Mouse (Mus musculus) embryo, embryonic 10 days (tissue): ENCODE measurements around the gene Mbd6.
"Not testable (repeated sequence)": the region's sequence is repeated elsewhere in the genome, so short reads cannot be mapped to it uniquely, and the experiment has no call there.

Experiments
- DNase-seq: peaks from one replicate; pipeline ENCODE4 v3.0.0-alpha.2; 2015; ENCODE audit warnings: low spot score

Gene Mbd6

DNA sequence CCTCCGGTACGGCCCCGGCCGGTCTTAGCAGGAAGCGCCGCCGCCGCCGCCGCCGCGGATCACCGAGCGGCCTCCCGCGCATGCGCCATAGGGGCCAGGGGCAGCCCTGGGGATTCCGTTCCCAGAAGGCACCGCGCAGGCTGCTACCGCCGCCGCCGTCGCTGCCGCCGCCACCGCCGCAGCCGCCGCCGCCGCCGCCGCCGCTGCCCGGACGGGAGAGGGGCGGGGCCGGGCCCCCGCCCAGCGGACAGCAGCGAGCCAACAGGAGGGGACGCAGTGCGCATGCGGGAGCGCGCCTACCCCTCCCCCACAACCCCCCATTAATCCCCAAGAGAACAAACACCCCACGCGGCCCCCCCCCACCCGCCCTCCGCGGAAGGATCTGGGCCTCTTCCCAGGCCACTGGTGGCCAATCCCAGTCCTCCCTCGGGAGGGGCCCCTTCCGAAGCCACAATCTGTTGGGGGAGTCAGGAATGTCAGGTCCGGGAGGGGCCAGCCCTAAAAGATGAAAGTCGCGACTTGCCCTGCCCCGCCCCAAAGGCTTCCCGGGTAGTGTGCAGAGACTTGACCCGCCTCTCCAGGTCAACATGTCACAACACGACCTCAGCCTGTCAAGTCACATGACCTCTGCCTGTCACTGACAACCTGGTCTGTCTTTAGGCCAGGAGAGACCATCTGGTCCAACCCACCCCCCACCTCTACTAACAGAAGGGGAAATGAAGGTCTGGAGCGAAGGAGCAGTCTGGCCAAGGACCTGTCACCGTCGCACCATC is at the start of gene Mbd6:
Gene Mbd6 (minus strand): TSS at position 219 of the 773 bp plus-strand sequence.
- peak; percentile 91 for DNase-seq

DNA sequence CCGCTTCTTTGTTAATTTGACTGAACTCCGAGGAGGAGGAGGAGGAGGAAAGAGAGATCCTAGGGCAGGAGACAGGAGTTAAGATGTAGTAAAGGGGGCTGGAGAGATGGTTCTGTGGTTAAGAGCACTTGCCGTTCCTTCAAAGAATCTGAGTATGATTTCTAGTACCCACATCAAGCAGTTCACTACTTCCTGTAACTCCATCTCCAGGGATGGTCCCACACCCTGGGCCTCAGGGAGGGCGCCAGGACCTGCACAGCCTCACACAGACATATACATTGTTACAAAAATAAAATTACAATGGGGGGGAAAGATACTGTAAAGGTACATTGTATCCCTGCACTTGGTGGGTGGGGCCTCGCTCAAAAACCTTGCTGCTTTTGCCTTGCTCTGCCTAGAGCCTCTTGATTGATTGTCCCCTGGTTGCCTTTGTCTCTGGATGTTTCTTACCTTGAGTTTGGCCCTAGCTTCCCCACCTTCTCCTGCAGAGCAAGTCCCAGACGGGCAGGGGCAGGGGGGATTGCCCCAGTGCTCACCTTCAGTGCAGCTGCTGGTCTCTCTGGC is 48.8 kb upstream of the Mbd6 start:
- DNase-seq = no peak

DNA sequence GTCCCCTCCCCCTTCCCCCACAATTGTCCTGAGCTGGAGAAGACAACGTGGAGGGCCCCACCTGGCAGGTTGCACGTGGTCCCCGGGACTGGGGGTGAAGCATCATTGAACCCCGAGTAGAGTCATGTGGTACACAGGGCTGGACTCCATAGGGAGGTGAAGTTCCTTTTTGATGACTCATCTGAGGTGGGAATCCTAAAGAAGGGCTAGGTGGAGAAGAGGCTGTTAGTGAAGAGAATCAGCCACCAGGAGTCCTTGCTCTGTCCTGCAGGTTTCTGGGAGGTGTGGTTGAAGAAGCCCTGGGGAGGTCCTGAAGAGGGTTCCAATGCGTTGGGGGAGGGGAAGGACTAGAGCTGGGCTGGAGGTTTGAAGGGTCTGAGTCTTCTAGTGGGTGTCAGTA is 48.1 kb upstream of the Mbd6 start:
- no peak for DNase-seq

DNA sequence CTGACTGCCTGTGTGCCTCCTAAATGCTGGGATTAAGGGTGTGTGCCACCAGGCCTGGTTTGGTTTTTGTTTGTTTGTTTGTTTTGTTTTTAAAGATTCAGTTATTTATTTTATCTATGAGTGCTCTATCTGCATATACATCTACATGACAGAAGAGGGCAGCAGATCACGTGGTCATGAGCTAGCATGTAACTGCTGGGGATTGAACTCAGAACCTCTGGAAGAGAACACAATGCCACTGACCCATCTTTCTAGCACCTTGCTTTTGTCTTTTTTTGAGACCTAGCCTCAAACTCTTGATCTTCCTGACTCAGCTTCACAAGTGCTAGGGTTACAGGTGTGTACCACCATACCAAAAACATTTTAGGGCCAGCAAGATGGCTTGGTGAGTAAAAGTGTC is 46.5 kb upstream of the Mbd6 start:
- no peak for DNase-seq

DNA sequence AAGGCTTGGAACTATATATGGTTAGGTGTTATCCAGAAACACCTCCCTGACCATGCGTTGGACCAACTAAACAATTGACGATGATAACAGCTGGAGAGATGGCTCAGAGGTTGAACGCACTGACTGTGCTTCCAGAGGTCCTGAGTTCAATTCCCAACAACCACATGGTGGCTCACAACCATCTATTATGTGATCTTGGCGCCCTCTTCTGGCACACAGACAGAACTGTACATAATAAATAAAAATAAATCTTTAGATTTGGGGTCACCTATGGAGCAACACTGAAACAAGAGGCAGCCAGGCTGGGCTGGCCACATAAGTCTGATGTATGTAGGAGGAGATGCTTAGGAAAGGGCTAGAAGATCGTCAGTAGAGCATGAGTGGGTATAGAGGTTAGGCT is 44.3 kb upstream of the Mbd6 start:
- peak; percentile 55 for DNase-seq

- peak; percentile 60 for DNase-seq
Observed at GRCm38 (mm10) chr10:127332211-127332874, 43.5 kb upstream of the Mbd6 start.

DNA sequence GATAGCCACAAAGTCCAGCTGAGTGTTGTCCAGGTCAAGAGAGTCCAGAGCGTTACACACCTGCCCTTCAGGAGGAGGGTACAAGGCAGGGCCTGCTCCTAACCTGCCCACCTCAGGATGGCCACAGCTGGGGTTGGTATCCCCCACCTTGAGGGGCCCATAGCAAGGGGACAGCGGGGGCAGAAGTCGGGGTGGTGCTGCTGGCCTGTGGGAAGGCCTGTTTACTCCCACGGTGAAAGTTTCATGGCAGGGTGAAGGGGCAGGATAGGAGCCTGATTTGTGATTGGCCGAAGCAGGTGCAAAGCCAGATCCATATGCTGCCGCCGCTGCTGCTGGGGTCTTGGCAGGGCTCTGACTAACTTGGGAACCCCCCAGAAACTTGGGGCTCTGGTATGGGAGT is 41.4 kb upstream of the Mbd6 start:
- no peak for DNase-seq

GRCm38 (mm10) chr10:127327461-127328145 is 38.8 kb upstream of the Mbd6 start:
- no peak for DNase-seq

GRCm38 (mm10) chr10:127326828-127327227 is 38.0 kb upstream of the Mbd6 start:
- DNase-seq = no peak

- DNase-seq = peak; percentile 55
Observed at GRCm38 (mm10) chr10:127326017-127326801, 37.4 kb upstream of the Mbd6 start.

DNA sequence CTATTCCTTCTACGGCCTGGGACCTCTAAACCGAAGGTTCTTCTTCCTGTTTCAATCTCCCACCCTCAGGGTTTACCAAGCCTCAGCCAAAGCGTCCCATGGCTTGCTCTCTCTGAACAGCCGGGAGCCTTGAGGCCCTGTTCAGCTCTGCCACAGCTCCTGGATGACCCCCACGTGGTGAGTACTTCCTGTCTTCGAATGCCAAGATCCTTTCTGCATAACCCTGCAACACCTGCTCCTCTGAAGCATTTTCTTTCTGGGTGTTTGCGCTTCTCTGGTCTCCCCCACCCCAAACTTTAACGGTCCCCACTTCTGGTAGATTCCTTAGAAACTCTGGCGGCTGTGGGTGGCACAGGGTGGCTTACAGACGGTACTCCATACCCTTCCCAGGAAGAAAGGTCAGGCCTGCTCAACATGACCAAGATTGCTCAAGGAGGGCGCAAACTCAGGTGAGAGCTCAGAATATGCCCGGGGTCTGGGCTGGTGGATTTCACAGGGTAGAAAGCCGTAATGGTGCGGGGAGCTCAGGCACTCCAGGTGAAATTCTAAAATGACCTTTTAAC is 36.7 kb upstream of the Mbd6 start:
- no peak for DNase-seq

- DNase-seq = peak; percentile 76
Observed at GRCm38 (mm10) chr10:127324495-127324894, 35.7 kb upstream of the Mbd6 start.

DNA sequence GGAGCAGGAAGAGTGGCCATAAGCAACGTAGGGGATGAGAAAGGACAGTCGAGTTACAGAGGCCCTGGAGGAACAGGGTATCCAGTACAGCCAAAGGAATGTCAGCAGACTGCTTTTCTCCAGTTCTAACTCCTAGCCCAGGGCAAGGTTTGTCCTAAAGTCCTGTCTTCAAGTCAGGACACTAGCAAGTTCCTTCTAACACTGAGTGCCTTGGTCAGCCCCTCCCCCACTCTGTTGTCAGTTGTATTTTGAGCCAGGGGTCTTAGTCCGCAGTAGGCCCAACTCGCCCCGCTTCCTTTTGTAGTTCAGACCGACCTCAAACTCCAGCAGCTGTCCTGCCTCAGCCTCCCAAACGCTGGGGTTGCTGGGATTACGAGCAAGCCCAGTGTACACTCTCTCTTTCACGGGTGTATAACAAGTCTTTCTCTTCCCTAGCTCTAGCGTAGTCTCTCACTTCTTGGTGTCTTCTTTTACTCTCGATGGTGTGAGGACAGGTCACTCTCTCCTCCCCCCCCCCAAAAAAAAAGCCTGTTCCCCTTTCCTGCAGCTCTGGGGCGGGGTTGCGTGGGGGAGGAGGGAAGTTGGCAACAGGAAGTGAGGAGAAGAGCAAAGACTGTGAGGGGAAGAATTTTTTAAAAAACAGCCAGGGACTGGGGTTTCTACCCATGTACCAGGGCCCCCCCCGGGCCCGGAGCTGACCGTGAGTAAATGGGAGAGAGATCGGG is 34.5 kb upstream of the Mbd6 start:
- DNase-seq = no peak

GRCm38 (mm10) chr10:127322669-127323068 is 33.9 kb upstream of the Mbd6 start:
- DNase-seq = no peak

DNA sequence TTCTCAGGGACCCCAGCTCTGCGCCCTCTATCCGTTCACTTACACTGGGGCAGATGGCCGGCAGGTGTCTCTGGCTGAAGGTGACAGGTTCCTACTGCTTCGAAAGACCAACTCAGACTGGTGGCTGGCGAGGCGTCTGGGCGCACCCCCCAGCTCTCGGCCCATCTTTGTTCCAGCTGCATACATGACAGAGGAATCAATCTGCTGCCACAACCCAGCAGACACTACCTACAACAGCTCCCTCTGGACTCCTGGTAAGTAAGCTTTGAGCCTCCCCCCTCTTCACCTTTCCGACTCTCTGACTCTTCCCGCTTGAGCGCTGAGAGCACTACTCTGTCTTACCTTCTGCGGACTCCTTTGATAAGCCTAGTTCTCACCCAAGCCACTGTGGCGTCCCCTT is 33.4 kb upstream of the Mbd6 start:
- DNase-seq = no peak

GRCm38 (mm10) chr10:127321621-127322020 is 32.8 kb upstream of the Mbd6 start, which contains the start of gene Arhgap9:
Gene Arhgap9 (plus strand): TSS chr10:127321964.
- no peak for DNase-seq

GRCm38 (mm10) chr10:127319969-127320368 is 31.2 kb upstream of the Mbd6 start:
- DNase-seq = no peak

GRCm38 (mm10) chr10:127318009-127318408 is 29.2 kb upstream of the Mbd6 start:
- DNase-seq = no peak

GRCm38 (mm10) chr10:127317277-127317676 is 28.5 kb upstream of the Mbd6 start:
- DNase-seq = no peak

- not testable (repeated sequence) for DNase-seq
Observed at GRCm38 (mm10) chr10:127314950-127315349, 26.1 kb upstream of the Mbd6 start.

- DNase-seq = not testable (repeated sequence)
Observed at GRCm38 (mm10) chr10:127313516-127313915, 24.7 kb upstream of the Mbd6 start.
